Mouse (Mus musculus) frontal cortex, adult (tissue): ENCODE measurements at regions not wholly inside any gene's neighbourhood (a gene's known extent, or its start where the extent isn't known, plus 50 kb on each side); places are given as distances from the start of the nearest gene placed in this dataset.
A peak's percentile ranks its signal among the peaks of the same experiment; 100 is the strongest.

Source experiments
- ATAC-seq: cut with Nextera tagmentation; 2 replicates; pipeline ENCODE4 v1.9.2; 2017; ENCODE audit warnings: mild to moderate bottlenecking, moderate library complexity, mixed read lengths; ENCODE audit not compliant: low TSS enrichment

DNA sequence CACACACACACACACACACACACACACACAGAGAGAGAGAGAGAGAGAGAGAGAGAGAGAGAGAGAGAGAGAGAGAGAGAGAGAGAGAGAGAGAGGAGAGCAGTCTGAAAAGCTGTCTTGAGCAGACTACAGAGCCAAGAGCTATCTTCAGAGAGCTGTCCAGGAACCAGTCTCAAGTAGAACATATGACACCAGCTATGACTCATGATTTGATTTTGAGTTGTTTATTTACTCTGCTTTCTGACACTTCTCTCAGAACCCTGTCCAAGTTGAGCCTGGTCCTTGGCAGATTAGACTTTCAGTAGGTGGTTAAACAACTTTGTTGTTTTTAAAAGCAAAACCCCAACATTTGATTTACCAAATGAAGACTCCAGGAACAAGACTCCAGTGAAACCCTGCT, 420.8 kb upstream of the Lcorl start:
- no peak for ATAC-seq

DNA sequence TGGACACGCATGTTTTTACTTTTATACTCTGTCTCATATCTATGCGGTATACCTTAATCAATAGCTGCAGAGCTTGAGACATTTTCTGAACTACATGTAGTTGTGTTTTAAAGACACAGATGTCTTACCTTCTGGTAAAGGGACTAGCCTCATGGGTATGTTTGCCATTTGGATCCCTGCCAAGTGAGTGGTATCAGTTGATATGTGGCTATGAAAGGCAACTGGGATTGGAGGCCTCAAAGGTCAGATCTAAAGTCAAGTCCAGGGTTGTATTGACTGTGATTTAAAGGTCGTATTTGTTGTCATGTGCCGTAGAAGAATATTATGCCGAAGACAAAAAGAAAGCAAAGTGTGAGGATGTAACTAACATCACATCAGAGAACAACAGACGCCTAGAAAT, 399.3 kb upstream of the Lcorl start:
- ATAC-seq, result no peak

DNA sequence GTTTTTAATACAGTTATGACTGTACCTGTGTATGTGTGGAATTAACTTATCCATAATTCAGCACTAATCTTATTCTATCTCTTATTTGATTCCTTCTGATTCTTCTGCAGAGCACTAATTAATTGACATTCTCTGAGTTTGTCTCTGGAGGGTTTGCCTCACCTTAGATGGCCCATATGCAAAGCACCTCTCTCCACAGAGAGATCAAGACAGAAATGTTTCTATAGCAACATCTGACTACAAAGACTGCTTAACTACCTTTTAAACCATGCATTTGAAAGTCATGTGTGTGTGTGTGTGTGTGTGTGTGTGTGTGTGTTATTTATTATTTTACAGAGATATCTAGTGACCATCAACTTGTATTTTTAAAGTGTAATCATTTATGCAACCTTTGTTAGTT, 396.5 kb upstream of the Lcorl start:
- ATAC-seq, result no peak

DNA sequence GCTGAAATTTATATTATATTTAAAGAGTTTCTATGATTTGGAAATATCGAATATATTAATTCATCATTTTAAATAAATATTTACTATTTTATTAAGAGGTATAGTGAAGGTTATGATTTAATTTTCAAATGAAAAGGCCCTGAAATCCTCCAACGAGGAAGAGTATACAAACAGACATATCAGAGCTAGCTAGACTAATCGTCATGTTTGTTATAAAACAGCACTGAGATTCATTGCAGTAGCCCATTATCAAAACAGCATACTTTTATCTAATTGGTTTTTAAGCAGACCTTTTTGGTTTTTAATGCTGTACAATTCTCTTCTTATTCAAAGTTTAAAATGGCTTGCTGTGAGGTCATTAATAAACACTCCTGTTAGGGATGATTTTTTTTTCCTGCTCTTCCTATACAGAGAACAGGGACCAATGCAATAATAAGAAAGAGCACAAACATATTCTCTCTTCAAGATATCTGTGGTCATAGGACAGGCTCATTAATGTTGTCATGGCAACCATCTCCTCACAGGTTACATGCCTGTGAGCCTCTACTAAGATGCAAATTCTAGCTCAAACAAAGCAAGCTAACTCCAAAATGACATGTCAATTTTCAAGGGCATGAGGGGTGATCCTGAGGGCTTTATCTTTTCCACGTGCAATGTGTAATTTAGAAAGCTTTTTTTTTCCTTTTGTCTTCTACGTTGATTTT, 378.1 kb upstream of the Lcorl start:
- no peak for ATAC-seq

DNA sequence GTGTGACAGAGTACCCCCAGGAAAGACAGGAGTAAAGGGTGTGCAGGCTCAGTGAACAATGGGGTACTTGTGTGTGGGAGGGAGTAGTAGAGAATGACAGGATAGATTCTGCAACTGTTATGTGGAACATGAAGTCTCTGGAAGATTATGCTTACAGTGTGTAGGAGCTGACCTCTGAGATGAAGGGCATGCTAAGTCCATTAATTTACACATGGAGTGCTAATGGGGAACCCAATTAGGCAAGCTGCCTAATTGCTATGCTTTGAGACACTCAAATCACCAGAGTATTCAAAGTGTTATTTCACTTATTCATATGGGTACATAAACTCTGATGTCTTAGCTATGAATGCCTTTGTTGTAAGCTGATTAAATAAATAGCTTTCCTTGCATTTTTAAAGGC, 375.4 kb upstream of the Lcorl start:
- ATAC-seq, result no peak

DNA sequence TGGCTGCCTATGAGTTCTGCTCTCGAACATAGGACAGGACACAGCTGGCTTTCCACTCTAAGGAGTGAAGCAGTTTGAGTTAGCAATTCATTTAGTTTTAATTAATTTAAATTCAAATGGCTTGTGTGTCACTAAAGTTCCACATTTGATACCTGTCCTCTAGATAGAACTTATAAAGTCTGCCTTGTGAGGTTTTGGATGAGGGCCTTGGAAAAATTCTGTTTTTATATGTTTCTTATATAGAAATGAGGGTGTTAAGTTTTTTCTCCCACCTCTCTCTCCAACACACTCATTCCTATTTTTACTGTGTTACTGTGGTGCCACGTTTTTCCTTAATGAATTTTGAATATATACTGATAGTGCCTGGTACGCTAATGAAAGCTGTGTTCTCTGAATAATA, 371.3 kb upstream of the Lcorl start:
- peak; percentile 80 for ATAC-seq

DNA sequence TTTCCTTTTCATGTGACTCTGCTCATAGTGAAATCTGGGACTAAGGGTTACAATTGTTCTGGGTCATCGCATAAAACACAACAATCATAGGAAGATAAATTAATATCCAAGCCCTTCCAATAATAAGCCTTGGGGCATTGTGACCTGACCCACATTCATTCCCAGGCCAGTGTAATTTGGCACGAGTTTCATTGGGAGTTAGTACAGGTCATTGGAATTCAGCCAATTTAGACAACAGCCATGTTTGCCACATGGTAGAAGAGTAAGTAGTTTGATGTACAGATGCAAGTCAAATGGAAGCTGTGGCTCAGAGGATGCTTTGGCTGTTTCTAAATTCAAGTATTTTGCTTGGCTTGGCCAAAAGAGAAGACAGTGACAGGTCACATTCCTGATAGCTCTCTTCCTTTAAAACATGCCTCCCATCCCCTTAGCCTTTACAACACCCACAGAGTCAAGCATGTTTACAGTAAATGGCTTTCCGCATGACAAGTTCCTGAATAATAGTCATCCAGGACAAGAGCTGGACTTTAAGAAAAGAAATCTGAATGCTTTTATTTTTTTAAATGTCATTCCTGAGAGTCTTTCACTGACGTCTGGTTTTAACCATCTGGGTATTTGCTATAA, 355.5 kb upstream of the Lcorl start:
- ATAC-seq, result no peak

DNA sequence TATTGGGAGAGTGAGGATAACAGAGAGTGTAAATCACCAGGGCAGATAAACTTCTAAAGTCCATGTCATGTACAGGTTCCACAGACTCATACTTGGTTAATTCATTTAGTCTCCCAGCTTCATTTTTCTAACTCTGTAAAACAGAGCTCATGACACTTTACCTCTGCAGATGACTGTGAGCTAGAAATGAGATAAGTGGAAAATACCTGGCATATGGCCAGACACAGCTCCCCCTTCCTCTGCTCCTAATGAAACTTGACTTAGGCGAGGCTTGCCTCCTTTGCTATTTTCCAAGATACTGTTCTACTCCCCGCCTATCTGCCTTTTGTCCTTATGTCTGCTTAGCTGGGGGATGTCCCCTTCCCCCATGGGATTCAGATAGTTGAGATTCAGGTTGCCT, 351.7 kb upstream of the Lcorl start:
- no peak for ATAC-seq

DNA sequence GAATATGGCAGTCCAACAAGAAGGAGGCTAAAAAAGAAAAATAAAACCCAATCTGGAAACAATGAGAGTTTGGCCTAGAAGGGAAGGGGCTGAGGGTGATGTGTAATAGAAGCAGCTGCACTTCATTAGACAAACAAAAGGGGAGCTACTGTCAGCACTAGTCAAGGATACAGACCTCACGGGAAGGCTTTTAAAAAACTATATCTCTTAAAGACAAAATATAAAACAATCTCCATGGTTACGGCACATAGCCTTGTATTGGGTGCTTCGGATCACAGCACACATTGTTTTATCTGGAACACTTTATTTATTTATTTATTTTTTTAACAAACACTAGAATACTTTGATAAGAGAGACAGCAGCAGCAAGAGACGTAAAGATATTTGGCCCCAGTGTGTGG, 346.3 kb upstream of the Lcorl start:
- ATAC-seq, result no peak

DNA sequence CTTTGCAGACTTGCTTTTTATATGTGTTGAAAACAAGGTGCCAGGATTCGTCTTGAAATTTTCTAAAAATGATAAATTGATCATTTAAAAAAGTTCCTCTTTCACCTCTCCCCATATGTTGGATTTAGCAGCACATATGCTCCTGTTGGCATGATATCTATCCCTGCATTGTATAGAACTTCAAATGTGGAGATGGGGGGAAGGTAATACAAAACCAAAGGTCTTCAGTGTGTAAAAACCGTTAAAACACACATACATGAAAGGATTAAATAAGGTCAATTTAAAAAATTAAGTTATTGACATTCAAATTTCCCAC, 345.0 kb upstream of the Lcorl start:
- ATAC-seq, result no peak

DNA sequence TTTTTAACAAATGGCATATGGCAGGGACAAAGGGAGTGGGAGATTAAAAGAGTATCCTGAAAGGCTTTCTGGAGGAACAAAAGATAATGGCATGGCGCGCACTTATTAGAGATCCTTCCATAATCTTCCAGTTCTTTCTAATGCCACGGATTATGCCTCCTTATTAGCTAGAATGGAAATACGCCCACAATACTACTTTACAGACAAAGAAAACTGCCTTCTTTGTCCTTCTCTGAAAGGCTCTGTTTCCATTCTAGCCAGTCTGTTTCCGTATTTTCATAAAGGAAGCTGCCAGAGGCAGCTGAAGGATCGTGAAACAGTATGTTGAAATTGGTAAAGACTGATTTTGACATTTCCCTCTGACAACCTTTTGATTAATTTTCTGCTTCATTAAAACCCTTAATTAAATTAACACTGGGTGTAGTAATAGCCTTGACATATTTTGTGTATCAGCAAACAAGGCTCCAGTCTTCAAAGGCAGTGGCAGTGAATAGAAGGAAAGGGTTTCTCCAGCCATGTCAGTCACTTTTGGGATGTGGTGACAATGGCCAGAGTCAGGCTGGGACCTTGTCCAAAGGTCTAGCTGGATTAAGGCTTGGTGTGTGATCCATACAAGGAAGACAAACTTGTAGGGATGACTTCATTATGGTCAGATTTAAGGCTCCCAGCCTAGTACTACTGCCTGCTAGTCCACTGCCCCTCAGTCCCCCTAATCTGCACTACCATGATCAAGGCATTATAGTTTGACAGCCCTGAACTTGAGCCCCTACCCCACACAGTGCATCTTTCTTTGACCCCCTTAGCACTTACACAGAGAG, 344.4 kb upstream of the Lcorl start:
- ATAC-seq, result no peak

DNA sequence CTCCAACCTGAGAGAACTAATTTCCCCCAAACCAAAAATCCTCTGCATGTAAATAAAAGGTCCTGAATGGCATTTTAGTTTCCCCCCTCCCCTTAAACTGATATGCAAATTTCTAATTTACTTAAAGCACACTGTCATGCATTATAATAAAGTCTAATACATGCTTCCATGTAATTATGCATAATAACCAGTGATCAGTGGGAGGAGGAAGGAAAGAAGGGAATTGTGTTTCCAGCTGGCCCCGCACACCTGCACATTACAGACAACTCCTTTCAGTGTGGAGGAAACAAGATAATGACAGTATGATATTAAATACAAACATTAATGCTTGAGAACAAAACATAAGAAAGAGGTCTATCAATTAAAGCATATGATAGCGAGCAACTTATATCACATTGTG, 329.5 kb upstream of the Lcorl start:
- no peak for ATAC-seq

DNA sequence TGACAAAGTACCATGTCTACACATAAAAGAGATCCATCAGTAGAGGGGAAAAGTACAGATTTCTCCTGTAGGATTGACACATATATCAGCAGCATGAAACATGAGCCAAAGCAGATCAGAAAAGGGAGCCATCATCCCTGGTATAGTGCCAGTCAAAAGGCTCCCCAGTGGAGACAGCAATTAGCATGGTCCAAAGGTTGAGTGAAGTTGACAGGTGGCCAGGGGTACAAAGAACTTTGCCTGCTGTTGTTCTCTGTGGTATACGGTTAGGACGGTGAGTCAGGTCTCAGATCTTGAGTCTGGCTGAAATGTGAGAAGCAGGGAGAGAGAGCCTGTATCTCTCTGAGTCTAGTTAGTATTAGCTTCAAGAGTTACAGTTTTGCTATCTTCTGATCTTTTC, 324.7 kb upstream of the Lcorl start:
- no peak for ATAC-seq

DNA sequence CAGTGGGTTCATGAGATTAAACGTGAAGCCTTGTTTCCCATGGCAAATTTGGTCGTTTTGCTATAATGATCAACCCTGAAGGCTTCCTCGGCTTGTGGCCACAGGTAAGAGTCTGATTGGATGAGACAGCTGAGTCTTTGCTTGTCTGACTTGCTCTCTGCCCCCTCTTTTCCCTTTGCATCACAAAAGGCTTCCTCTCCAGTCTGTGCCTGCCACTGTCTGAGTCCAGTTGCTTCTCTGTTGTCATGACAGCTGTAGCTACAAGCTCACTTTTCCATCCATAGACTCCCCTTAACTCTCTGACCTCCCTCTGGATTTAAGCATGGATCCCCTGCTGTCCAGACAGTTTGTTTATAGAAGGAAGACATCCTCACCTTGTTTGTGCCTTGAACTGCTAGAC, 314.9 kb upstream of the Lcorl start:
- no peak for ATAC-seq

DNA sequence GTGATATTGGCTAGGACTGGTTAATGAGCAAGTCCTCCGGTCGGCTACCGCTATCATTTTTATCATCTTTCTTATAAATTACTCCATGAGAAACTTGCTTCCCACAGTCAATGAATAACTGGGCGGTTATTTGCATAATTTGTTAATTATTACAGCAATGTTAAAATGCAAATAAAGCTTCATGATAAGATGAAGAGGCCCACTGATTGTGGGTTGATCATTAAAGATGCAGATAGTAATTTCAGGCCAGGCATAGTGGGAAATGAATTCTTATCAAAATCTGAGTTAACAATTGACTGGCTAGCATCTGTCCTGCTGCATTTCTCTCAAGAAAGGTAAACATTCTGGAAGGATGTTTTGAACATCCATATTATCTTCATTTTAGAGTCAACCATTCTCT, 303.4 kb upstream of the Lcorl start:
- ATAC-seq, result no peak

DNA sequence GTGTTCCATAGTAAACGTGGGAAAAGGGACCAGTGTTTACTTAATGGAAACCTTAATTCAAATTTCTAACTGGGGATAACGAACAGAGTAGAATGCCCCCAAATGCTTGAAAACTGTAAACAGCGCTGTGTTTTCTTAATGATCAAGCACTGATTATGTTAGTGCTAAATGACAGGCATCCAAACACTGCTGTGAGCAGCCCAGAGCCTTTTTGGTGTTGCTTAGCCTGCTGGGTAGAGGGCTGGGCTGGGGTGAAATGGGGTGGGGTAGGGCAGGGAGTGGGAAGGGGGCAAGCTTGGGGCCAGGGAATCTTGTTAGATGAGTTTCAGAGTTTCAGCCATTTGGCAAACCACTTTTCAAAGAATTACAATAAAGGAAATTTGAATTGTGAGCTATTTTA, 294.6 kb upstream of the Lcorl start:
- ATAC-seq, result peak; percentile 65; the same call in 1 of the 2 replicates

DNA sequence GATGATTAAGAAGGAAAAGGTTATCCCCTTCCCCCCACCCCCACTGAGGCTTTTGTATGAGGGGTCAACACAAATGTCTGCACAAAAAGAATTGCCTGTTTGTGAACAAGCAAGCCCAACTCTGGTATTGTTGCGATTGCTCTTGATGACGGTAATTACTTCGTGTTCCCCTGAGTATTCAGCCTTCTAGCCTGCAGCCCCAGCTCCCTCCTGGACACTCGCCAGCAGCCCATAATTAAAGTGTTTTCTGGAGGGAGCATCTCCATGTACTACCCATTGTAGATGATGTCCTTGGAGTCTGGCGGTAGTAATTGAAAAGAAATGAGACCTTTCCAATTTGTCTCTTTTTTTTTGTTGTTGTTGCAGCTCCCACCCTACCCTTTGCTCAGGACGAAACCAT, 293.4 kb upstream of the Lcorl start:
- ATAC-seq, result no peak

DNA sequence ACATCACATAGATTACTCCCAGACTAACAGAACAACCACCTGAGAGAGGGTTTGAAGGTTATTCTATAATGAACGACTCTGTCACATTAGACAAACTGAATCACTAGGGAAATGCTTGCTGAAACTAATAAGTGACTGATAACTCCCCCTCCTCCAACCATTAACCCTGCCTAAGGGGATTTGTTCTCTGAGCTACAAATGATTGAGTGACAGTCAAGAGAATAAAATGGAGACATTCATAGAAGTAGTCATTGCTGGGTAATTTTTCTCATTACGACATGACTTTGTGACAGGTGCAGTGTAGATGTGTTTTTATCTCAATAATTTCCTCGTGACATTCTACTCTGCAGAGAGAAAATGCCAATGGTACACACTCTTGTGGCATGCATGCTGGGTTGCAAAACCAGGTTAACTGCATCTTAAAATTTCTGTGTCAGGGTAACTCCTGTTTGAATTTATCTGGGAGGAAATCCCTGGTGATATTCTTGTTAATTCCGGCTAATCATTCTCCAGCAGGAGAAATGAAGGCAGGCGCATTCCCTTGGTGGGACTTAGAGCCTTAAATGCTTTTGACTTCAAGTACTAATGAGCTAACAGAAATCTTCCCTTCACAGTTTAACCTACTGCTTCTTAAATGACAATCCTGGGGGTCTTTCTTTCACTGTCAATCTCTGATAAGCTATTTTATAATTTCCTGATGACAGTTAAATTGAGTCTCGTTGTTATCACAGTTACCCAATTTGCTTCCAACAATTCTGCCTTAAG, 292.6 kb upstream of the Lcorl start:
- ATAC-seq, result no peak

DNA sequence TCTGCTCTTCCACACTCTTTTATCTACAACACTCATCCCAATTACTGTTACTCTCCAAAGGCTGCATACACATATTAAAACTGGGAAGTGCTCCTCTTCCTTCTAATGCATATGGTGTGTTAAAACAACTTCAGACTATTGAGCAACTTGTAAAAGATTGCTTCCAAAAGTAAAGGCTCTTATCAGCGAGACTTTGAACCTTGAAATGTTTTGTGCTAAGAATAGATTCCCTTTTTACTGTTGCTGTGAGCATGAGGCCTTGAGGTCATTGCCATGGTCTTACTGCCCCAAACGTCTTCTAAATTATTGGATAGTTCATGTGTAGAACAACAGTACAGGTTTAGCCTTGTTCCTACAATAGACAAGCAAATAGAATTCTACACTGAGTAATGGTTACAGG, 281.6 kb upstream of the Lcorl start:
- ATAC-seq, result no peak

DNA sequence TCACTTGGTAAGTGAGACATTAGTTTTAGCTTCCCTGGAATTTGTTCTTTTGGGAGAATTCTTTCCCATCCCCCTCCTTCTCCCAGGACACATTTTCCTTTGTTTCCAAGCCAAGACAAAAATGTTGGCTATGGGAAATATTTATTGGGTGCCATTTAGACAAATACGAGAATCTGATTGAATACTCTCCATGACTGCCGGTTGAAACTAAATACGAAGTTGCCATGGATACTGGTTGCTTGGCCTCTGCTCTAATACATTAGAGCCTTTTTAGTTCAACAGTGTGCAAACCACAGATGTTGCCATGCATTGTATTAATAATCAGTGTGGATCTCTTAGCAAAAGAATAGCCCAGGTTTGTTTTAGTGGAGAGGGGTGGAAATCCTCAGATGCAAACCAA, 280.3 kb upstream of the Lcorl start:
- no peak for ATAC-seq

DNA sequence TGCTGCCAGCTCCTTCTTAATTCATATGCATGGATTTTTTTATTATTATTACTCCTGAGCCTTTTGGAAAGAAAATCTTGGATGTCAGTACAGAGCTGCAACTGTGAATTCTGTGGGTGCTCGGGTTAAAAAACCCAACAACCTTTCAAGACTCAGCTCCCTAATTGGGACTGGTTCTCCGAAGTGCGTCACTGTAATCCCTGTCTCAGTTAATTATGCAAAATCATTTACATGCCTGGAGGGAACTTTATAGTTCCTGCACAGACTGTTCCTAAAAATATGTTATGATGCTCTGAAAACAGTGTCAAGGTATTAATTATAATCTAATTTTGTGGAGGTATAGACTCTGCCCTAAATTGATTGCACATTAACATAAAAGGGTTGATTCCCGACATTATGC, 250.6 kb upstream of the Lcorl start:
- ATAC-seq, result no peak

DNA sequence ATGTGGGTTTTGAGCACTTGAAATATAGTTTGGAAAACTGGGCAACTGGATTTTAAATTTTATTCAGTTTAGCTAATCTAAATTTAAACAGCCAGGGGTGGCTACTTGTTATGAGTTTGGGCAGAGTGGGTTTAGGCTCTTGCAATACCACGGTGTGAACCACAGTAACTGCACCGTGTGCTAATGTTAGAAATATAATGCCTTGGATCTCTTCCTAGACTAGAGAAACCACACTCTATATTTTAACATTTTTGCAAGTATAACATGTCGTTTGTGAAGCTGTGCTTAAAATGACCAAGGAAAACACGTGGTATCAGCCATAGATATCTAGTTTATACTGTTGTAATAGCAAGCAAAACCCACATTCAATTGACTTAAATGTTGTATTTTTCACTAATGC, 245.9 kb upstream of the Lcorl start:
- ATAC-seq, result peak; percentile 91

DNA sequence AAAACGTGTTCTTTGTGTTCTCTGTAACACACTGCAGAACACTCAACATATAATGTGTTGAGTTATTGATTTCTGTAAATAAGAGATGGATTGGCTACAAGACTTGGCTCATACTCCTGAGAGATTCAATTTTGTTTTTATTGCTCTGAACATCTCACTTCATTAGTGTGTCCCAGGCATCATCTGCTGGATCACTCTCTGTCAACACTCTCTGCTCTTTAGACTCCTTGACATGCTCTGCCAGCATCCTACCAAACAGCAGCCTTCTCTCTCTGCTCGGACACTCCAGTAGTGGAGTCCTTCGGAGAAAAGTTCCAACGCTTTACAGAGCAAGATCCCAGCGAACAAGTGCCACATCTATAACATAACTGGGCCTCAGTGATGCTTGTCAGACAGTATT, 235.1 kb upstream of the Lcorl start:
- ATAC-seq, result no peak
